Mouse (Mus musculus): ENCODE measurements around the gene Gadl1. TPM values are rescaled to one million over a fixed set of nuclear protein-coding genes. Genes with fewer than 3 reads are reported as not detected.

Gadl1 gene
- polyA plus RNA-seq, 1 experiment = not detected

GRCm38 (mm10) chr9:115976901-115977300 is 67.6 kb downstream of the Gadl1 start:
- no peak for TF ChIP-seq GATA1 (IDR thresholded peaks at IDR 0.05; ENCODE audit: low read length)

GRCm38 (mm10) chr9:115977598-115978240 is 68.5 kb downstream of the Gadl1 start:
- no peak for TF ChIP-seq GATA1 (IDR thresholded peaks at IDR 0.05; ENCODE audit: low read length)

- no peak for TF ChIP-seq GATA1 (IDR thresholded peaks at IDR 0.05; ENCODE audit: low read length)
Observed at GRCm38 (mm10) chr9:115978478-115978877, 69.2 kb downstream of the Gadl1 start.

- TF ChIP-seq GATA1 (IDR thresholded peaks at IDR 0.05; ENCODE audit: low read length) = no peak
Observed at GRCm38 (mm10) chr9:115990661-115991060, 81.4 kb downstream of the Gadl1 start.

GRCm38 (mm10) chr9:115994772-115995171 is 85.5 kb downstream of the Gadl1 start:
- TF ChIP-seq GATA1 (IDR thresholded peaks at IDR 0.05; ENCODE audit: low read length) = no peak

GRCm38 (mm10) chr9:115995856-115996560 is 86.8 kb downstream of the Gadl1 start:
- TF ChIP-seq GATA1 (IDR thresholded peaks at IDR 0.05; ENCODE audit: low read length) = no peak

GRCm38 (mm10) chr9:115998383-115998782 is 89.1 kb downstream of the Gadl1 start:
- no peak for TF ChIP-seq GATA1 (IDR thresholded peaks at IDR 0.05; ENCODE audit: low read length)

- TF ChIP-seq GATA1 (IDR thresholded peaks at IDR 0.05; ENCODE audit: low read length) = no peak
Observed at GRCm38 (mm10) chr9:115999361-115999990, 90.2 kb downstream of the Gadl1 start.

- TF ChIP-seq GATA1 (IDR thresholded peaks at IDR 0.05; ENCODE audit: low read length) = no peak
Observed at GRCm38 (mm10) chr9:116013911-116014310, 104.7 kb downstream of the Gadl1 start.

- TF ChIP-seq GATA1 (IDR thresholded peaks at IDR 0.05; ENCODE audit: low read length) = no peak
Observed at GRCm38 (mm10) chr9:116016221-116016620, 107.0 kb downstream of the Gadl1 start.

- no peak for TF ChIP-seq GATA1 (IDR thresholded peaks at IDR 0.05; ENCODE audit: low read length)
Observed at GRCm38 (mm10) chr9:116017091-116017490, 107.8 kb downstream of the Gadl1 start.

- TF ChIP-seq GATA1 (IDR thresholded peaks at IDR 0.05; ENCODE audit: low read length) = no peak
Observed at GRCm38 (mm10) chr9:116018586-116018985, 109.3 kb downstream of the Gadl1 start.

- no peak for TF ChIP-seq GATA1 (IDR thresholded peaks at IDR 0.05; ENCODE audit: low read length)
Observed at GRCm38 (mm10) chr9:116025371-116025770, 116.1 kb downstream of the Gadl1 start.

- no peak for TF ChIP-seq GATA1 (IDR thresholded peaks at IDR 0.05; ENCODE audit: low read length)
Observed at GRCm38 (mm10) chr9:116029076-116029475, 119.8 kb downstream of the Gadl1 start.

GRCm38 (mm10) chr9:116032711-116033110 is 123.5 kb downstream of the Gadl1 start:
- TF ChIP-seq GATA1 (IDR thresholded peaks at IDR 0.05; ENCODE audit: low read length) = no peak

GRCm38 (mm10) chr9:116038275-116038674 is 129.0 kb downstream of the Gadl1 start:
- TF ChIP-seq GATA1 (IDR thresholded peaks at IDR 0.05; ENCODE audit: low read length) = no peak

GRCm38 (mm10) chr9:116039981-116040380 is 130.7 kb downstream of the Gadl1 start:
- no peak for TF ChIP-seq GATA1 (IDR thresholded peaks at IDR 0.05; ENCODE audit: low read length)

All from G1E-ER4 (cell line).